Mouse (Mus musculus): Measurements from ENCODE around the gene Vmn2r52. TPM values are rescaled to one million over a fixed set of nuclear protein-coding genes. Genes with fewer than 3 reads are reported as not detected.

Gene Vmn2r52
- polyA plus RNA-seq (2017; shearing (Covaris generic)) = 0.07 TPM

DNA sequence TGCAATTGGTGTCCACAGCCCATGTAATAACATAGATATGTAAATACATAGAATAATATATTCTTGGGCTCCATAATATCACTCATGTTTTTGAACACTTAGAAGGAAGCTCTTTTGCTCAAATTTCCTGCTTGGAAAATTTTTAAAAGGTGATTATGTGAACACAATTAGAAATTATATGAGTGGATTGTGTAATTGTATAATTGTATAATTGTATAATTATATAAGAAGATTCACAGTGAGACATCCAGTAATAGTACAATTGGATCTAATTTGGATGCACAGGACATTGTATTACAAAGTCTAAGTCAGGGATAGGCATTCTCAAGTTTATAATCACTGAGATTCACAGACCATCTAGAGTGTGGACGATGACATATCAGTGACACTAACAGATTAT is at the start of gene Vmn2r52:
Gene Vmn2r52, minus strand, starts transcription at position 101 of the 400 bp plus-strand sequence.

DNA sequence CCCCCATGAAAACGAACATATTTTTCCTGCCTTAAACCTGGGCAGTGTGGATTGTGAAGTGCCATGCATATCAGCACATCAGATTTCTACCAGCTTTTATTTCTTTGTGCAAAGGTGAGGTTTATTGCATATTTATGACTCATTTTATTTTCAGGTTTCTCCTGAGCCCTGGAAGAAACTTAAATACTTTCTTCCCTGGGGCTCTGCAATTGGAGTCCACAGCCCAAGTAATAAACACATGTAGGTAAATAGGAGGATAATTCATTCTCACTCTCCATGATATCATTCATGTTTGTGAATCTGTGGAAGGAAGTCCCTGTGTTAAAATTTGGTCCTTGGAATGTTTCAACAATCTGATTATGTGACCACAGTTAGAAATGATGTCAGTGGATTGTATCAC is 70.7 kb downstream of the Vmn2r52 start, which contains the start of gene Vmn2r51:
Gene Vmn2r51, minus strand, starts transcription at position 101 of the 400 bp plus-strand sequence.

Other genes with a start within 250 kb of the Vmn2r52 start
- gene Vmn2r48, start 223.0 kb downstream of the Vmn2r52 start, polyA plus RNA-seq (2017; shearing (Covaris generic)) = not detected
- gene Vmn2r49, start 184.3 kb downstream of the Vmn2r52 start, polyA plus RNA-seq (2017; shearing (Covaris generic)) = not detected
- not detected for gene Vmn2r50, start 123.3 kb downstream of the Vmn2r52 start, polyA plus RNA-seq (2017; shearing (Covaris generic))
- gene Vmn2r51, start 70.8 kb downstream of the Vmn2r52 start, polyA plus RNA-seq (2017; shearing (Covaris generic)) = not detected
- gene Vmn1r66, start 101.4 kb upstream of the Vmn2r52 start, polyA plus RNA-seq (2017; shearing (Covaris generic)) = not detected